Mouse (Mus musculus) kidney, embryonic 14.5 days (tissue): ENCODE results near the gene Zbtb34. TPM values are rescaled to one million over a fixed set of nuclear protein-coding genes. Genes with fewer than 3 reads are reported as not detected.

ENCODE experiments used
- ATAC-seq: fragments of 200-750 bp; cut with Nextera tagmentation; 2 replicates; pipeline ENCODE4 v1.8.0; 2017; ENCODE audit warnings: moderate number of reproducible peaks, mild to moderate bottlenecking, moderate TSS enrichment, moderate library complexity; ENCODE audit not compliant: low FRiP score, low TSS enrichment
- H3K27ac ChIP-seq: fragments of 300-500 bp; sonication (generic); 2 replicates; pipeline ENCODE4 v1.5.1; 2014; ENCODE audit warnings: low read depth, mild to moderate bottlenecking, low read length, moderate library complexity, mixed read lengths
- H3K27me3 ChIP-seq: fragments of 300-500 bp; sonication (generic); 2 replicates; pipeline ENCODE4 v1.6.1; 2014; ENCODE audit warnings: mild to moderate bottlenecking, low read length; ENCODE audit not compliant: control insufficient read depth, insufficient read depth
- H3K36me3 ChIP-seq: fragments of 300-500 bp; sonication (generic); 2 replicates; pipeline ENCODE4 v1.6.1; 2014; ENCODE audit warnings: low read length, mixed read lengths; ENCODE audit not compliant: control insufficient read depth, insufficient read depth
- H3K4me1 ChIP-seq: fragments of 300-500 bp; sonication (generic); 2 replicates; pipeline ENCODE4 v1.6.1; 2014; ENCODE audit warnings: low read length, mixed read lengths; ENCODE audit not compliant: control insufficient read depth, insufficient read depth
- H3K4me2 ChIP-seq: fragments of 300-500 bp; sonication (generic); replicated peaks from 2 replicates; pipeline ENCODE4 v1.6.1; 2014; ENCODE audit warnings: low read depth, mild to moderate bottlenecking, low read length
- H3K4me3 ChIP-seq: fragments of 300-500 bp; sonication (generic); 2 replicates; pipeline ENCODE4 v1.5.1; 2014; ENCODE audit warnings: mild to moderate bottlenecking, low read length
- H3K9ac ChIP-seq: fragments of 300-500 bp; sonication (generic); 2 replicates; pipeline ENCODE4 v1.6.1; 2014; ENCODE audit warnings: low read depth, mild to moderate bottlenecking, low read length, moderate library complexity
- H3K9me3 ChIP-seq: fragments of 300-500 bp; sonication (generic); 2 replicates; pipeline ENCODE4 v1.6.1; 2016; ENCODE audit warnings: low read length; ENCODE audit not compliant: control insufficient read depth
- WGBS: fragments of 180-500 bp; shearing (Covaris S2); extraction: QIAGEN DNeasy Blood & Tissue Kit; methylation state at CpG from one replicate; pipeline ENCODE4 v1.1.7; 2014; 5-methylcytosine and 5-hydroxymethylcytosine counted together
- polyA plus RNA-seq: library from polyadenylated mRNA; unstranded; fragments of >200 nt; fragmentation: Nextera tagmentation; extraction: Ambion mirVana; gene quantifications from 2 replicates; pipeline ENCODE4 v1.2.1, GENCODE M21; 2014

Gene Zbtb34
- polyA plus RNA-seq, 1 experiment from 2014 or later: 8.1 TPM

DNA sequence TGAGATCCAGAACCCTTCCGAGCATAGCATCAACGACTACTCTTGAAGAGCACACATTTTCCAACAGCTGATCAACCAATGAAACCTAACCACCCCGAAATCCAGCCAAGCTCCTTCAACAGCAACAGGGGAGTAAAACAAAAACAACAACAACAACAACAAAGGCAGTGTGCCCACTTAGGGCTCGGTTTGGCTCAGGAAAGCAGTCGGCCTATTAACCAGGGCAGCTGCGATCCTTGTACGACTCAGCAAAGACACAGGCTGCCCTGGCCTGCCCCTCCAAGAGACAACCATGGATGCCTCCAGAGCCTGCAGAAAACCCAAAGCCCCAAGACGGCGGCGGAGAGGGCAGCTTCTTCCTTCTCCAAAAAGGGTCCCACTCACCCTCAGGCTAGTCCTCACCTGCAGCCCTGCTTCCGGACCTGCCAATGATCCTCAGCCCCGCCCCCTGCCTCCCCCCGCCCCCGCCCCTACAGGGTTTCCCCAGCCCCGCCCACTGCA lies 60.8 kb downstream of the Zbtb34 start:
- H3K4me1 ChIP-seq: 0 out of 2 replicates have a peak, but pooled peaks cover 6% of the 10 kb centered on the region
- no peak; the same call in none of the 2 replicates for ATAC-seq
- H3K27ac ChIP-seq: no peak overlapping the region
- peak overlapping the region; percentile 40; the same call in 1 of the 2 replicates for H3K9ac ChIP-seq
- peak overlapping the region; percentile 59 for H3K4me3 ChIP-seq
- 10% methylated on average over 15 of the region's 15 CpGs for WGBS
- no peaks in the 10 kb centered on the region for H3K9me3 ChIP-seq
- no peaks in the 10 kb centered on the region for H3K27me3 ChIP-seq
- H3K4me2 ChIP-seq: peak overlapping the region; percentile 60
- no peaks in the 10 kb centered on the region for H3K36me3 ChIP-seq

DNA sequence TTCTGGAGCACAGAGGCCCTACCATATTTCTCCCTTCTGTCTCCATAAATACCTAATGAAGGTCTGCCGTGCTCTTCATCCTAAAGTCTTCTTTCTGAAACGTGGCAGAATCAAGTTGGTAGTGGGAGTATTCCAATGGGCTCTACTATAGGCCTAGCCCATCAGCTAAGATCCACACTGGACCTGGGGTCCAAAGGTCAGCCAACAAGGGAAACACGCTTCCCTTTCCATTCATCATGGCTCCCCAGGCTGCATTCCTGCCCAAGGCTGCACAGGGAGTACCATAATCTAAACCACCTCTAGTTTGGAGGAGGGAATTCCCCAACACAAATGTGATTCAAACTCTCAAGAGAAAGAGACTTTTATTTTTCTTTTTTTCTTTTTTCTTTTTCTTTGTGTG lies 61.7 kb downstream of the Zbtb34 start:
- H3K4me2 ChIP-seq: no peak overlapping the region
- 81% methylated on average over 3 of the region's 3 CpGs for WGBS
- H3K4me1 ChIP-seq: 0 out of 2 replicates have a peak, but pooled peaks cover 6% of the 10 kb centered on the region
- no peak overlapping the region for H3K4me3 ChIP-seq
- no peak for ATAC-seq
- no peaks in the 10 kb centered on the region for H3K9me3 ChIP-seq
- H3K27me3 ChIP-seq: no peaks in the 10 kb centered on the region
- H3K36me3 ChIP-seq: no peaks in the 10 kb centered on the region
- no peak overlapping the region for H3K9ac ChIP-seq
- H3K27ac ChIP-seq: no peak overlapping the region

DNA sequence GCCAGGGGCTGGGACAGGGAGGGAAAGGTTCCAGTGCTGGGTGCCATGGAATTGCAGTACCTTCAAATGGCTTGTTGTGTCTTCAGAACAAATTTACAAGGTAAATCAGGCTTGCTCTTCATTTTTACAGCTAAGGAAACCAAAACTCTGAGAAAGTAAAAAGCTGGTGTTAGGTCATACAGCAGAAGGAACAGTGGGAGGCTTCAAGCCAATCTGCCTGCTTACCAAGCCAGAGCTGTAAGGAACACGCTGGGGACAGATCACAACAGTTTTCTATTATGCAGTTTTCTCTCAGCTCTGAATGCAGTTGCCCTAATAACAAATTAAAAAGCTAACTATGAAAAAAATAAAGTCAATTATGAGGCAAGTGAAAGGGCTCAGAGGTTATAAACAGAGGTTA lies 62.6 kb downstream of the Zbtb34 start:
- Histone ChIP-seq H3K9ac (no peak overlapping the region), H3K27ac (no peak overlapping the region), H3K4me1 (0 out of 2 replicates have a peak, but pooled peaks cover 6% of the 10 kb centered on the region), H3K36me3 (no peaks in the 10 kb centered on the region), H3K27me3 (no peaks in the 10 kb centered on the region), H3K9me3 (no peaks in the 10 kb centered on the region), H3K4me2 (no peak overlapping the region), H3K4me3 (no peak overlapping the region)
- 88% methylated on average over 1 of the region's 1 CpGs for WGBS
- ATAC-seq: no peak

DNA sequence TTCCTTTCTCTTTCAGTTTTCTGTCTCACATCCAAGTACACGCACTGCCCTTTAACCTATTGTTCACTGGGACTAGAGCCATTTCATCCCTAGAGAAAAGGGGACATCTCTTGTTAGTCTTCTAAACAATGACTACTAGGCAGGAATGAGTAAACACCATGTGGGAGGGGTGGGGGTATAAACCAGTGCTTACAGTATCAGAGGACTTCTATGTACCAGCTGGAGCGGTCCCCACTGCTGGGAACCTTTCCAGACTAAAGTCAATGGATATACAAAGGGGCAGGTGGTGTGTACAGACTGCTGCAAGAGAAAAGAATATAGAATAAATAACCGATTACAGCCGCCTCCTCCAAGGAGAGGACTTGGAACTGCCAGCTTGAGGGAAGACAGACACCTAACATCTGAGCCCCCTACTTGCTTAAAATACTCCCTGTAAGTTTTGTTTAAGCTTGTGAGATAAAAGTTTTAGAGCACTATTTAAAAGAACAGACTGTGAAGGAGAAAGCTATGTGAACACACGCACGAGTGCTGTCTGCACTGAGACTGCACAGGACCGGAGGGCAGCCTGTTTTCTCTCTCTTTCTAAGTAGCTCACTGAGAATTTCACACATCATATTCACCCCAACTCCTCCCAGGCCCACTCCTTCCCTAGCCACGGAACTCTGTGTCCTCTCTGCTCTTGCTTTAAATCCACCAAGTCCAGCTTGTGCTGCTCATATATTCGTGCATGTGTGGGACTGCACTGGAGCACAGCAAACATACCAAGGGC lies 65.2 kb downstream of the Zbtb34 start:
- WGBS: 86% methylated on average over 9 of the region's 9 CpGs
- Histone ChIP-seq H3K4me1 (0 out of 2 replicates have a peak, but pooled peaks cover 6% of the 10 kb centered on the region), H3K4me3 (no peak overlapping the region), H3K27me3 (no peaks in the 10 kb centered on the region), H3K9ac (no peak overlapping the region), H3K4me2 (no peak overlapping the region), H3K36me3 (no peaks in the 10 kb centered on the region), H3K27ac (no peak overlapping the region), H3K9me3 (no peaks in the 10 kb centered on the region)
- ATAC-seq: no peak

DNA sequence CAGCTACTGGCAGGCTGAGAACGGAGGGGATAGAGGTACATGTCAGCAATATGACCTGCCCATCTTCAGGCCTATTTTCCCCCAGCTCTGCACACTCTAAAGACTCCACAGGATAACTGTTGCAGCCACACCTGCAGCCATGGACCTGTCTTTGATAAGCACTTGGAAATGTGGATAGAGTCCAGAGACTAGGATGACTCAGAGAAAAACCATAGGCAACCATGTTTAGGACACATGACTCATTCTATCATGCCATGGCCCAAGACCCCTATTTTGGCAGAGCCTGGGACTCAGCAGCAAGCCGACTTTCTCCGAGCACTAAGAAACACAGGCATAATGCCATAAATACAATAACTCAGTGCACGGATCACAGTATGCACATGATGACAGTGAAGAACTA lies 66.5 kb downstream of the Zbtb34 start:
- 93% methylated on average over 4 of the region's 4 CpGs for WGBS
- no peak for ATAC-seq

DNA sequence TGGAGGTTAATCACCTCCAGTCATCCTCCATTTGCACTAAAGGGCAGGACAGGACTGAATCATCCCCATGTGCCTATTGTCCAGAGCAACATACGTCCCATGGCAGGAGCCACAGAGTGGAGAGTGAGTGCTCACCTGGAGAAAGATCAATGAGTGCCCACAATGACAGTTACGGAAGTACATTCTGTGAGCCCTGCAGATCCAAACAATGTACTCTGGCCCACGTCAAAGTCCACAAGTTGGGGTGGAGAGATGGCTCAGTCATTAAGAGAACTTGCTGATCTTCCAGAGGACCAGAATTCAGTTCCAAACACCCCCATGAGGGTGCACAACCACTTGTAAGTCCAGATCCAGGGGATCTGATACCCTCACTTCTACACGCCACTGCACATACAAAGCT lies 67.2 kb downstream of the Zbtb34 start:
- 86% methylated on average over 4 of the region's 4 CpGs for WGBS
- H3K4me1 ChIP-seq: no peaks in the 10 kb centered on the region
- H3K4me2 ChIP-seq: no peak overlapping the region
- no peaks in the 10 kb centered on the region for H3K27me3 ChIP-seq
- H3K9me3 ChIP-seq: no peaks in the 10 kb centered on the region
- no peak overlapping the region for H3K4me3 ChIP-seq
- no peak overlapping the region for H3K9ac ChIP-seq
- H3K36me3 ChIP-seq: no peaks in the 10 kb centered on the region
- ATAC-seq: no peak
- H3K27ac ChIP-seq: no peak overlapping the region

More for the DNA sequence above, 66.5 kb downstream of the Zbtb34 start:
- no peak overlapping the region for H3K4me3 ChIP-seq
- H3K27me3 ChIP-seq: no peaks in the 10 kb centered on the region
- no peaks in the 10 kb centered on the region for H3K4me1 ChIP-seq
- H3K9ac ChIP-seq: no peak overlapping the region
- no peaks in the 10 kb centered on the region for H3K36me3 ChIP-seq
- H3K27ac ChIP-seq: no peak overlapping the region
- H3K4me2 ChIP-seq: no peak overlapping the region
- H3K9me3 ChIP-seq: no peaks in the 10 kb centered on the region

DNA sequence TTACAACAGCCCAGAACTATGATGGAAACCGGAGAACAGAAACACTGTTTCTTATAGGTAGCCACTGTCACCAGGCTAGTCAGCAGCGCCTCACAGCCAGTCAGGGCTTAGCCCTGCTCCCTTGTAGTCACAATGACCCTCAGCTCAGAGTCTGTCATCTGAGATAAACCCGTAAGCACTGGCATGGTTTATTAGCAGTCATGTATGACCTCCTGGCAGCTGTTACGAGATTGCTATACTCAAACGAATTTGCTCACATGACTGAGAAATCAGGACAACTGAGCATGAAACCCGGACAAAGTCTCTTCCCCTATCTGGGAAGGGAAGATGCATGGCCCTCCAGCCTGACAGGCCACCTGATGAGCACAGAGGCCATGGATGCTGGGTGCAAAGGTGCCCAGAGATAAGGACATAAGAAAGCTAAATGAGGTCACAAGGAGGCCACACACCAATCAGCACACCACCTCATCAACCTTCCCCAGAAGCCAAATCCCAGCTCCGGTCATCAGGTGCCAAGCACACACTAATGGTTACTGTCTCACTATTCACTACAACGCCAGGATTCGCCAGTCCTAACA lies 69.9 kb downstream of the Zbtb34 start:
- H3K27ac ChIP-seq: no peak overlapping the region
- WGBS: 72% methylated on average over 9 of the region's 9 CpGs

DNA sequence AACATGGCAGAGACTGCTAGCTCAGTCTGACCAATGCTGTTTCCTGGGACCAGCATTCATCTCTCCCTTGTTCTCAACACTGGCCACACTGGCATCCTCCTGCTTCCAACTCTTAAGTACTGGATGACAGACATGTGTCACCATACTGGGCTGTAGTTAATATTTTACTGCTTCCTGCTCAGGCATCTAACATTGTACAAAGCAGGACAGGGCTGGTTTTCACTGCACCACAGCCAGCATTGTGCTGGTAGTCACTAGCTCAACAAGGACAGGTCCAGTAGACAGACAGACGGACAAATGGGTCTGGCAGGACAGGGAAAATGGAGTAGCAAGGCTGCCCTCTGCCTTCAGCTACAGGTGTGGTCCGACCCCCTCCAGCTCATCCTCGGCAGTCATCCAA lies 70.6 kb downstream of the Zbtb34 start:
- Histone ChIP-seq H3K27ac (no peak overlapping the region), H3K27me3 (no peaks in the 10 kb centered on the region), H3K36me3 (no peaks in the 10 kb centered on the region), H3K9me3 (no peaks in the 10 kb centered on the region), H3K4me2 (no peak overlapping the region), H3K4me3 (no peak overlapping the region), H3K9ac (no peak overlapping the region), H3K4me1 (no peaks in the 10 kb centered on the region)
- no peak for ATAC-seq
- 70% methylated on average over 3 of the region's 3 CpGs for WGBS

More for the DNA sequence above, 69.9 kb downstream of the Zbtb34 start:
- no peaks in the 10 kb centered on the region for H3K4me1 ChIP-seq
- no peak overlapping the region for H3K9ac ChIP-seq
- no peak overlapping the region for H3K4me3 ChIP-seq
- H3K9me3 ChIP-seq: no peaks in the 10 kb centered on the region
- no peaks in the 10 kb centered on the region for H3K36me3 ChIP-seq
- ATAC-seq: no peak
- H3K4me2 ChIP-seq: no peak overlapping the region
- H3K27me3 ChIP-seq: no peaks in the 10 kb centered on the region

DNA sequence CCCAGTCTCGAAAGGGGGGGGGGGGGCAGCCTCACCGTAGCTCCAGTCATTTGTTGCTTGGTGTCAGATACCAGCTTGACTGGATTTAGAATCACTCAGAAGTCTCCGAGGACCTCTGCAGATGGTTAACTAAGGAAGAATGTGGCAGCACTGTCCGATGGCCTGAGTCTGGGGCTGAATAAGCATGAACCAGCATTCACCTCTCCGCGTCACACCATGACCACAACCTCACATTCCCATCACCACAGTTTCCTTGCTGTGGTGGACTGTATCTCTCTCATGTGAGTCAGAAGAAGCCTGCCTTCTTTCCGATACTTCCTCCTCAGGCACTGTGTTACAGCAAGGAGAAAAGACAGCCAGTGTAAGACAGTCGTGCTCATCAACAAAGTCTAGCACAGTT lies 71.9 kb downstream of the Zbtb34 start:
- Histone ChIP-seq H3K9ac (no peak overlapping the region), H3K4me1 (no peaks in the 10 kb centered on the region), H3K4me3 (no peak overlapping the region), H3K27ac (no peak overlapping the region), H3K36me3 (no peaks in the 10 kb centered on the region), H3K27me3 (no peaks in the 10 kb centered on the region), H3K9me3 (no peaks in the 10 kb centered on the region), H3K4me2 (no peak overlapping the region)
- no peak for ATAC-seq
- WGBS: 86% methylated on average over 8 of the region's 8 CpGs
